Mouse (Mus musculus) layer of hippocampus, postnatal 10 days (tissue): ENCODE results near the gene Fermt2. TPM values are rescaled to one million over a fixed set of nuclear protein-coding genes. Genes with fewer than 3 reads are reported as not detected.

Experiments used
- DNase-seq, 2 experiments: peaks; one replicate each; pipeline ENCODE4 v3.0.0; 2021; ENCODE audit warnings: low spot score in 2 of 2
- total RNA-seq, 2 experiments: library from RNA; stranded (reverse); gene quantifications; 2 replicates each; pipeline ENCODE4 v1.2.3; 2021

Fermt2 gene
- total RNA-seq, 2 experiments from 2014 or later = 90.8 to 117 TPM

GRCm38 (mm10) chr14:45438931-45439275 lies 91.0 kb downstream of the Fermt2 start:
- no peak for DNase-seq

DNA sequence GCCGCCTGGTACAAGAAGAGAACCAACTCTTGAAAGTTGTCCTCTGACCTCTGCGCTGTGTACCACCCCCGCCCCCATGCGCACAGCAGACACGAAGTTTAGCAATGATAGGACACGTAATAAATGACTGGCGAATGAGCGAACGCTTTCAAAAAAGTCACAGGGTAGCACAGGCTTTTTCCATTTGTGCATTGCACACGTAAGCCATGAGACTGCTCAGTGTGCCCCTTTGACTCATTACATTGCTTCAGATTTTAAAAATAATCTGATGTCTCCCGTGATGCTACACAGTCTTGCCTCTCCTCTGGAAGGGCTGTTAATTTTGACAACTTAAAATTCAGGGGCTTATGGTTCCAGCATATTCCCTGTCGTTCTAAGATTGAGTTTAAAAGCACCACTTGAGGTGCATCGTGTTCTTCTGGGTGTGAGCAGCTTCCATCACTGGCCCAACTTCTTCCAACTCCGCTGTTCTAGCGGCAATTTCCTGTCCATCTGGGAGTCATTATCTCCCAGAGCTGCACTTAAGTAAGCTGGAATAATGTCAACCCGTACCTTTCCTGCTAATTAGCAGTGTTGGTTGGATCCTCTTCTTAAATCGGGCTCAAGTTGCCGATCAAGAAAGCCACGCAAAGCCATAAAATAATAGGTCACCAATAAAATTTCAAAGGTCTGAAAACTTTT lies 91.5 kb downstream of the Fermt2 start:
- no peak for DNase-seq

- DNase-seq = no peak
Measured at GRCm38 (mm10) chr14:45434220-45434619, 95.7 kb downstream of the Fermt2 start.

- no peak for DNase-seq
Measured at GRCm38 (mm10) chr14:45432003-45432402, 97.9 kb downstream of the Fermt2 start.

GRCm38 (mm10) chr14:45430066-45430842 lies 99.7 kb downstream of the Fermt2 start:
- no peak for DNase-seq

DNA sequence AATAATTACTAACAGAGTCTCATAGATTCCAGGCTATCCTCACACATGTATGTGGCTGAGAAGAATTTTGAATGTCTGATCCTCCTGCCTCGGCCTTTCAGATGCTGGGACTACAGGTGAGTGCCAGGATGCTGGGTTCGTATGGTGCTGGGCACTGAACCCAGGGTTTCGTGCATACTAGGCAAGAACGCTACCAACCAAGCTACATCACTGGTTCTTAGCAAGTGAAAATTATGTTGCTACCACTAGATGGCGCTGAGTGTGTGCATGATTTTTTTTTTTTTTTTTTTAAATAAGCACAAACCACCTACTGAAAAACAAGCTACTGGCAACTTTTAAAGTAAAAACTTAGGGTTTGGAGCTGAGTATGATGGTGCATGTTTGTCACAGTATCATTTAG lies 106.7 kb downstream of the Fermt2 start:
- DNase-seq = peak; percentile 29 to 51

GRCm38 (mm10) chr14:45422371-45422770 lies 107.5 kb downstream of the Fermt2 start:
- DNase-seq = no peak

- no peak for DNase-seq
Measured at GRCm38 (mm10) chr14:45419323-45419722, 110.6 kb downstream of the Fermt2 start.

GRCm38 (mm10) chr14:45418553-45418952 lies 111.4 kb downstream of the Fermt2 start:
- no peak for DNase-seq

GRCm38 (mm10) chr14:45416265-45416664 lies 113.7 kb downstream of the Fermt2 start:
- DNase-seq = no peak

Other genes starting within 250 kb of the Fermt2 start
- gene Ero1l, start 211.3 kb downstream of the Fermt2 start, total RNA-seq = 10 to 100 TPM; 23.4 to 25.5 TPM
- gene Psmc6, start 200.3 kb downstream of the Fermt2 start, total RNA-seq = 100 to 1,000 TPM; 102 to 112 TPM
- gene Styx, start 179.0 kb downstream of the Fermt2 start, total RNA-seq = 10 to 100 TPM; 19.1 to 20.1 TPM
- gene Gnpnat1, start 125.2 kb downstream of the Fermt2 start, total RNA-seq = 10 to 100 TPM; 14.9 to 15.9 TPM
- 10 to 100 TPM; 67.5 to 74.4 TPM for gene Ddhd1, start 128.0 kb upstream of the Fermt2 start, total RNA-seq